Mouse (Mus musculus) left cerebral cortex, postnatal 14 days (tissue): ENCODE results near the gene Cacna1c. TPM values are rescaled to one million over a fixed set of nuclear protein-coding genes. Genes with fewer than 3 reads are reported as not detected.
A peak's percentile ranks its signal among the peaks of the same experiment; 100 is the strongest.

Experiments used
- DNase-seq, 2 experiments: peaks; one replicate each; pipeline ENCODE4 v3.0.0; 2021 to 2022; ENCODE audit warnings: low spot score in 2 of 2, mixed read lengths in 1 of 2
- intact Hi-C: fragments of 180-260 bp; cut with DNase I; formaldehyde crosslinking; loops from one replicate; pipeline ENCODE4 v1.15.1; 2025
- total RNA-seq, 2 experiments: library from RNA; stranded (reverse); gene quantifications; 2 replicates each; pipeline ENCODE4 v1.2.3; 2021

Gene Cacna1c
- total RNA-seq, 2 experiments from 2014 or later: 66.9 to 73.5 TPM

- peak; percentile 80 to 86 for DNase-seq
- intact Hi-C loops: loop anchor here (5.0 to 10.0 kb wide), 3 partner anchors 69 to 334 kb away; partner anchors contain the start of gene Dcp1b
Observed at GRCm38 (mm10) chr6:119108466-119109394, 87.5 kb downstream of the Cacna1c start.

GRCm38 (mm10) chr6:119107856-119108465 lies 88.3 kb downstream of the Cacna1c start:
- intact Hi-C loops: loop anchor here (5.0 to 10.0 kb wide), 3 partner anchors 69 to 333 kb away; partner anchors contain the start of gene Dcp1b
- peak; percentile 31 to 33 for DNase-seq

- DNase-seq: peak; percentile 38 to 61
- intact Hi-C loops: loop anchor here (5.0 to 10.0 kb wide), 3 partner anchors 70 to 332 kb away; partner anchors contain the start of gene Dcp1b
Observed at GRCm38 (mm10) chr6:119107140-119107855, 88.9 kb downstream of the Cacna1c start.

GRCm38 (mm10) chr6:119106726-119107125 lies 89.5 kb downstream of the Cacna1c start:
- no peak for DNase-seq
- intact Hi-C loops: loop anchor here (5.0 to 10.0 kb wide), 3 partner anchors 71 to 332 kb away; partner anchors contain the start of gene Dcp1b

- intact Hi-C loops: loop anchor here (2.0 to 10.0 kb wide), 4 partner anchors 71 to 331 kb away; partner anchors contain the start of gene Dcp1b
- peak in 1 of 2 experiments; percentile 43 for DNase-seq
Observed at GRCm38 (mm10) chr6:119105651-119106595, 90.3 kb downstream of the Cacna1c start.

- intact Hi-C loops: loop anchor here (1.0 to 10.0 kb wide), 3 partner anchors 181 to 458 kb away; no protein-coding TSS in a partner anchor
Observed at GRCm38 (mm10) chr6:119104246-119104645, 92.0 kb downstream of the Cacna1c start.

GRCm38 (mm10) chr6:119102936-119103335 lies 93.3 kb downstream of the Cacna1c start:
- no peak for DNase-seq
- intact Hi-C loops: loop anchor here (10.0 kb wide), 1 partner anchor 328 kb away; no protein-coding TSS in a partner anchor

More at GRCm38 (mm10) chr6:119104246-119104645, 92.0 kb downstream of the Cacna1c start:
- peak; percentile 85 to 91 for DNase-seq

GRCm38 (mm10) chr6:119099333-119099732 lies 96.9 kb downstream of the Cacna1c start:
- intact Hi-C loops: no loop called here
- no peak for DNase-seq

- intact Hi-C loops: no loop called here
- no peak for DNase-seq
Observed at GRCm38 (mm10) chr6:119096481-119096880, 99.7 kb downstream of the Cacna1c start.

GRCm38 (mm10) chr6:119095081-119095480 lies 101.1 kb downstream of the Cacna1c start:
- no peak for DNase-seq
- intact Hi-C loops: no loop called here

GRCm38 (mm10) chr6:119089173-119089572 lies 107.0 kb downstream of the Cacna1c start:
- no peak for DNase-seq
- intact Hi-C loops: no loop called here

- intact Hi-C loops: no loop called here
- no peak for DNase-seq
Observed at GRCm38 (mm10) chr6:119088381-119088780, 107.8 kb downstream of the Cacna1c start.

- no peak for DNase-seq
- intact Hi-C loops: no loop called here
Observed at GRCm38 (mm10) chr6:119087919-119088318, 108.3 kb downstream of the Cacna1c start.

- DNase-seq: no peak
Observed at GRCm38 (mm10) chr6:119085789-119086188, 110.4 kb downstream of the Cacna1c start.

GRCm38 (mm10) chr6:119084532-119084931 lies 111.7 kb downstream of the Cacna1c start:
- intact Hi-C loops: no loop called here
- DNase-seq: no peak

More at GRCm38 (mm10) chr6:119085789-119086188, 110.4 kb downstream of the Cacna1c start:
- intact Hi-C loops: no loop called here

GRCm38 (mm10) chr6:119083559-119083958 lies 112.7 kb downstream of the Cacna1c start:
- intact Hi-C loops: no loop called here
- DNase-seq: no peak

- DNase-seq: no peak
- intact Hi-C loops: no loop called here
Observed at GRCm38 (mm10) chr6:119082662-119083061, 113.6 kb downstream of the Cacna1c start.

GRCm38 (mm10) chr6:119081650-119082049 lies 114.6 kb downstream of the Cacna1c start:
- intact Hi-C loops: no loop called here

More at GRCm38 (mm10) chr6:119081650-119082049, 114.6 kb downstream of the Cacna1c start:
- no peak for DNase-seq
